Mouse (Mus musculus): ENCODE results near the gene Nav3. TPM values are rescaled to one million over a fixed set of nuclear protein-coding genes. Genes with fewer than 3 reads are reported as not detected.
"Not testable (repeated sequence)": the region's sequence is repeated elsewhere in the genome, so short reads cannot be mapped to it uniquely, and the experiment has no call there.

The Nav3 gene
- total RNA-seq, 2 experiments from 2014 or later = 8.9 to 11.6 TPM

GRCm38 (mm10) chr10:110386476-110387197 lies 69.4 kb downstream of the Nav3 start:
- intact Hi-C loops (cut with DNase I) = no loop called here
- no peak for DNase-seq

GRCm38 (mm10) chr10:110383506-110384229 lies 72.3 kb downstream of the Nav3 start:
- DNase-seq; intact Hi-C loops (cut with DNase I): not testable (repeated sequence)

GRCm38 (mm10) chr10:110380792-110381191 lies 75.2 kb downstream of the Nav3 start:
- intact Hi-C loops (cut with DNase I) = no loop called here
- DNase-seq = no peak

- intact Hi-C loops (cut with DNase I) = no loop called here
These were observed 83.1 kb downstream of the Nav3 start for GRCm38 (mm10) chr10:110372724-110373455.

GRCm38 (mm10) chr10:110352148-110352547 lies 103.9 kb downstream of the Nav3 start:
- peak; percentile 7 to 13 for DNase-seq
- intact Hi-C loops (cut with DNase I) = no loop called here

More at GRCm38 (mm10) chr10:110372724-110373455, 83.1 kb downstream of the Nav3 start:
- peak in 1 of 2 experiments; percentile 5 for DNase-seq

GRCm38 (mm10) chr10:110330030-110330429 lies 126.0 kb downstream of the Nav3 start:
- no peak for DNase-seq
- intact Hi-C loops (cut with DNase I) = no loop called here

- intact Hi-C loops (cut with DNase I) = no loop called here
- no peak for DNase-seq
These were observed 126.4 kb downstream of the Nav3 start for GRCm38 (mm10) chr10:110329629-110330028.

GRCm38 (mm10) chr10:110322082-110322632 lies 133.8 kb downstream of the Nav3 start:
- no peak for DNase-seq
- intact Hi-C loops (cut with DNase I) = no loop called here

- intact Hi-C loops (cut with DNase I) = no loop called here
- no peak for DNase-seq
These were observed 138.7 kb downstream of the Nav3 start for GRCm38 (mm10) chr10:110317275-110317674.

- no peak for DNase-seq
- intact Hi-C loops (cut with DNase I) = no loop called here
These were observed 141.5 kb downstream of the Nav3 start for GRCm38 (mm10) chr10:110314525-110314924.

GRCm38 (mm10) chr10:110313959-110314358 lies 142.0 kb downstream of the Nav3 start:
- intact Hi-C loops (cut with DNase I) = no loop called here
- no peak for DNase-seq

- intact Hi-C loops (cut with DNase I) = no loop called here
These were observed 146.5 kb downstream of the Nav3 start for GRCm38 (mm10) chr10:110309511-110309910.

GRCm38 (mm10) chr10:110305609-110306008 lies 150.4 kb downstream of the Nav3 start:
- intact Hi-C loops (cut with DNase I) = no loop called here

More at GRCm38 (mm10) chr10:110309511-110309910, 146.5 kb downstream of the Nav3 start:
- peak; percentile 27 to 39 for DNase-seq

GRCm38 (mm10) chr10:110290016-110290623 lies 165.9 kb downstream of the Nav3 start:
- intact Hi-C loops (cut with DNase I) = no loop called here
- DNase-seq = no peak

More at GRCm38 (mm10) chr10:110305609-110306008, 150.4 kb downstream of the Nav3 start:
- DNase-seq = no peak

GRCm38 (mm10) chr10:110283879-110284278 lies 172.1 kb downstream of the Nav3 start:
- intact Hi-C loops (cut with DNase I) = no loop called here
- DNase-seq = no peak

GRCm38 (mm10) chr10:110272818-110273217 lies 183.2 kb downstream of the Nav3 start:
- DNase-seq = no peak
- intact Hi-C loops (cut with DNase I) = no loop called here

GRCm38 (mm10) chr10:110270561-110270960 lies 185.4 kb downstream of the Nav3 start:
- DNase-seq = no peak
- intact Hi-C loops (cut with DNase I) = no loop called here

GRCm38 (mm10) chr10:110242128-110242561 lies 213.9 kb downstream of the Nav3 start:
- intact Hi-C loops (cut with DNase I) = no loop called here

GRCm38 (mm10) chr10:110240667-110241066 lies 215.3 kb downstream of the Nav3 start:
- intact Hi-C loops (cut with DNase I) = no loop called here
- no peak for DNase-seq

More at GRCm38 (mm10) chr10:110242128-110242561, 213.9 kb downstream of the Nav3 start:
- DNase-seq = peak in 1 of 2 experiments; percentile 3

- intact Hi-C loops (cut with DNase I) = no loop called here
- no peak for DNase-seq
These were observed 222.6 kb downstream of the Nav3 start for GRCm38 (mm10) chr10:110233307-110233930.
